Mouse (Mus musculus) G1E (cell line): ENCODE data around the gene Sdsl.

ENCODE experiments used
- CTCF ChIP-seq: IDR thresholded peaks from 2 replicates; pipeline ENCODE4 v1.5.1; 2012; ENCODE audit warnings: low read depth, low read length, inconsistent platforms, mixed read lengths
- POLR2AphosphoS5 ChIP-seq: IDR thresholded peaks from 2 replicates; pipeline ENCODE4 v1.6.1; 2012; ENCODE audit warnings: low read depth, low read length, inconsistent platforms; ENCODE audit not compliant: insufficient replicate concordance

GRCm38 (mm10) chr5:120506490-120506889 lies 33.9 kb upstream of the Sdsl start:
- no peak for TF ChIP-seq CTCF
- TF ChIP-seq POLR2AphosphoS5 = no peak
